Mouse (Mus musculus) fat pad, adult 2 months (tissue): ENCODE results near the gene Arel1.

Experiments used
- DNase-seq: peaks from one replicate; pipeline ENCODE4 v3.0.0-alpha.2; 2011; ENCODE audit warnings: low read depth, low spot score; ENCODE audit errors: extremely low read depth

Gene Arel1

DNA sequence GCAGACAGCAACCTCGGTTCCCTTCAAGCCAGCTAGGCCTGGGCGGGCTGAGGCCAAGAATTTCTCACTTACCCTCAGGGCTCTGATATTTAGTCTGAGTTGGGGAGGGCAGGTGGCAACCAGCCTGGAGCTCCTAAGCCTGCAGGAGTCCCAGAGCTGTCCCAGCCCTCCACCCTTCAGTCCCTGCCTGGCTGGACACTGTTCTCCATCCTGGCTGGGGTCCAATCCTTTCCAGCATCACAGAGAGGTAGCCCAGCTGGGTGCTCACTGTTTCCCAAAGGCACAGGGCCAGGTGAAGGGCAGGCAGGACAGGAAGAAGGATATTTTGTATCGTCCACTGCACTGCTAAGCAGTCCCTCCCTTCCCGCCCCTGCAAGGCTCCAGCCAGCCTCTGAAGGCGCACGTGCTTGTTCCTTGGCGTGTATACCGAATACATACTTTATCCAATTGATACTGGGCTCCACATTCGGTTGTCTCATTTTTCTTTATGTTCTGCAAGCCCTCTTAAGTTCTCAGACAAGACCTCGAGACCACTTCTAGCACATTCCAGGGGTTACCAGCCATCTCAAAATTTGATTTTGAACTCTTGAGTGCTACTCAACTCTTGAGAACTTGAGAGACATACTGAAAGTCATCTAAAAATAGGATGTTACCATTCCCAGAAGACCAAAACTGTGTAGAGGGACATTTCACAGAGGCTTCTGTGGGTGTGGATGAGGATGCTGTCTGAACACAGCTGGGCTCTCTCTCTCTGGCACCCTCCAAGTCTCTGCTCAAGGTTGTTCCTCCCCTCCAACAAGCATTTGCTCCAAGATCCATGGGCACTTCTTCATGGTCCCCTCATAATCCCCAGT, 62.8 kb downstream of the Arel1 start:
- no peak for DNase-seq

DNA sequence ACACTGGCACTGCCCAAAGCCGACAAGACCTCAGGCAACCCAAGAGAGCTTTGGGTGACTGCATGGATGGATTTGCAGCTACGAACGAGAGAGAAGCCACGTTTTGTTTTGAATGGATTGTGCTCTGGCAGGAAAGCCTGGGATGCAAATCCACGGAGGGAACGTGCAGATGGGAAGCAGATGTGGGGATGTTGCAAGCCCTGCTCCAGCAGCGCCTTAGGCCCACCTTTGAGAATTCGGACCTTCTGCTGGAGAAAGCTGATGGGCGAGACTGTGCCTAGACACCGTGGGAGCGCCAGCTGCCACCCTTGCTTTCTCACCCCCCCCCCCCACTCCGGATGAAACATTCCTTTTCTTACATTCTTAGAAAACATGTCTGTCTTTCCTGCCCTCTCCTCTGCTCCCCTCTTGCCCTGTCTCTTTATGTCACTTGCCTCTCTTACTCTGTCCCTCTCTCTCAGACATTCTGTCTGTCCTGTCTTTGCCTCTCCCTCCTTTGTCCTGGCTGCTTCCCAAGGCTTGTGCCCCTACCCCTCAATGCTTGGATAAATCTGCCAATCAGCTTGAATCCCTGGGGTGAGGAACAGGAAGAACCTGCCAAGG, 63.6 kb downstream of the Arel1 start:
- no peak for DNase-seq

DNA sequence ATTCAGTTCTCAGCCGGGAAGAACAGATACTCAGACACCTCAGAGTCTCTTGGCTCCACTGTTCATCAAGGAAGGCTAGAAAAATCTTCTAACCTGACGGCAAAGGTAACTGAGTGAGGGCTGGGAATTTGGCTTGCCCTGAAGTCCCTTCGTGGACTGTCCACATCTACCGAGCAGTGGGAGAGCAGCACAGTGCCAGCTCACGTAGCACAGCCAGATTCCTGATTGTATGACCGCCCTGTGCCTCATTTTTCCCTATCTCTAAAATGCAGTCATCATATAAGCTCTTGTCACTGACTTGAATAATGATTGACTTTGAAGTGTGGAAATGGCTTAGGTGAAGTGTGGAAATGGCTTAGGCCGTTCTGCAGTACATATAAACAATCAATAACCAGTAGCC, 66.3 kb downstream of the Arel1 start:
- no peak for DNase-seq

DNA sequence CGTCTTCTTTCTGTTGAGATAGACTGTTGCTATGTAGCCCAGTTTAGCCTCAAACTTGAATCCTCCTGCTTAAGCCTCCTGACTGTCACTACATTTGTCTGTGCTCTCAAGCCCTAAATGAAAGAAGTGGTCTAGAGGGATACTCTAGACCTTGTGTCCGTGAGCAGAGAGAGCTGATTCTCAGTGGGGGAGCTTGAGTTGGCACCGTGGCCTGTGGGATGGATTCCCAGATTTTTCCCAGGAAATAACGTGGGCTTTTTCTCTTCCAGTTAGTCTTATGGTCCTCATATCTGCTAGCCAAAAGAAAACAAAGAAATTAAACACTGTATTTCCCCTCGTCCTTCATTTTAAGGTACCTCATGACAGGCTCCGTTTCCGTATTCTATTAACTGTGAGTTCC, 70.4 kb downstream of the Arel1 start:
- DNase-seq, result no peak

DNA sequence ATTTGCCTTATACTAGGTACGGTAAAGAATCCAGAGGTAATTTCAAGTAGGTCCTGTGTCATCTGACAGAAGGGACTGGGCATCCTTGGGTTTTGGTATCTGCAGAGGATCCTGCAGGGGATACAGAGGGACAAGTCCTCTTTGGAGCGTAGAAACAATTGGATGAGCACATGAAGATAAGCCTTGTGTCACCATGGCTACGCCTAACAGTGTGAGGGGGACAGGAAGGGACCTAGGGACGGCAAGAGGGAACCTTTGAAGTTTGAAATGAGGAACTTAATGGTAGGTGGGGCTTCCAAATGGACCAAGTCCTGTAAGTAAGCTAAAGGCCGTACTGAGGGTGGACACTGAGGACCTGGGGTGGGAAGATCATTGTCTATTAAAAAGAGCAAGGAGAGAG, 73.4 kb downstream of the Arel1 start:
- DNase-seq, result no peak

DNA sequence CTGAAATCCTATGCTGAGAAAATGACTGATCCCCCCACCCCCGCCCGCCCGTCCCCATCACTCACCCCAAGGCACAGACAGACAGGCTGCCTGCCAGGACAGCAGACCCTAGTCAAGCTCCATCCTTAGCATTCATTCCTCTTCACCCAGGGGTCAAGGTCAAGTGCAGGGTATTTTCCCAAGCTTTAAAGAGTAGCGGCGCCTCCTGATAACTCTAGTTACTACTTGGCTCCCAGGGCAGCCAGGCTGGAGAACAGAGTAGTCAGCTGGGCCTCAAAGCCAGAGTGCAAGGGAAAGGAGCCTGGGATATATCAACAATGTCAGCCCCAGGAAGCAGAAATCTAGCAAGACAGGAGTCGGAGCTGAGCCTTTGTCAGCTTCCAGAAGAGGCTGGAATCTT, 74.5 kb downstream of the Arel1 start:
- no peak for DNase-seq

DNA sequence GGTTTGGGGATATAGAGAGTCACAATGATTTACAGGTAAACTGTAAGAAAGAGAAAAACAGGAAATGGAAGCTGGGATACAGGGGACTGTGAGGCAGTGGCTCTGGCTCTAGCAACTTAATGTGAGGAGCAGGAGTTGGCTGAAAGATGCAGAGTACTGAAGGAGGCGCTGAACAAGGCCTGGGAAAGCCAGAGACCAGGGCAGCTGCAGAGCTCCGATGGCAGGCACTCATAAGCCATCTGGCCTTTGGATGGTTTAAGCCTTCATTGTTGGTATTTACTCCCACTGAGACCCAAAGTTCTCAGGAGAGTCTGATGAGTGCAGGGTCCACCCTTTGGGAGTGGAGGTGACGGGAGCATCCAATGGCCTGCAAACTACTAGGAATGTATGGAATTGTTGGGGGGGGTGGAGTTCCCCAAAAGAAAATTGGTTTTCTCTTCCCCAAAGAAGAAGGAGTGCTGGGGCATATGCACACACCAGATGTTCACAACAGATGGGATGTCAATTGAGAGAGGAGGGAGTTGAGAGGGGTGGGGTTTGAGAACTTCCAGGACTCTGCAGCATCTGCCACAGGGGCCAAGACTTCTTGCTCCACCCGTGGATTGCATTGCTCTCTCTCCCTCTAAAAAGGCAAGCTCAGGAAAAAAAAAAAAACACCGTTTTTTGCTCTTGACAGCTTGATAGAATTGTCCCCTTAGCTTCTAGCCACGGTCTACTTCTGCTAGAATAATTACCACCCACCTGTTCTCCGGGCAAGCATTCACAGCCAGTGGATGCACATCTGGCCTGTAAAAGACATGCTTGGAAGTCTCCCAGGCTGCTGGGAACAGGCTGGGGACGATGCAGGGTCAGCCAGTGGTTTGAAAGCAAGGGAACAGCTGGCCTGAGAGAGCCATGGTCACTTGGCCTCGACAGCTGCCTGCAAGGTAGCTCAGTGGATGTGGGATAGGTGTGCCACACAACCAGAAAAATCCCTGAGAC, 76.8 kb downstream of the Arel1 start:
- no peak for DNase-seq

DNA sequence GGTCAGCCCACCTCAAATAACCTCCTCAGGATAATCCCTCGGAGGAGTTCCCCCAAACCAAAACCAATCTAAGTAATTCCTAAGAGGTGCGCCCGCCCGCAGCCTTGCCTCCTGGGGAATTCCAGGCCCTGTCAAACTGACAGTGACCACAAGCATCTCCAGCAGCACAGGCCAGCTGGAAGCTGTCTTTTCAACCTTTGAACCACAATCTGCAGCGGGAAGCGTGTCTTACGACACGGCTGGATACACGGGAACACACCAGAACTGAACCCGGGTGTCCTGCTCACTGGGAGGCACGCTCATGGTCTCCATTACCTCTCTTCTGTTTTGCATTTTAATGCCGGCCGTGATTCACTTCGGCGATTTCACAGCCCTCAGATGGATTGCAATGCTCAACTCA, 80.4 kb downstream of the Arel1 start:
- DNase-seq, result no peak

DNA sequence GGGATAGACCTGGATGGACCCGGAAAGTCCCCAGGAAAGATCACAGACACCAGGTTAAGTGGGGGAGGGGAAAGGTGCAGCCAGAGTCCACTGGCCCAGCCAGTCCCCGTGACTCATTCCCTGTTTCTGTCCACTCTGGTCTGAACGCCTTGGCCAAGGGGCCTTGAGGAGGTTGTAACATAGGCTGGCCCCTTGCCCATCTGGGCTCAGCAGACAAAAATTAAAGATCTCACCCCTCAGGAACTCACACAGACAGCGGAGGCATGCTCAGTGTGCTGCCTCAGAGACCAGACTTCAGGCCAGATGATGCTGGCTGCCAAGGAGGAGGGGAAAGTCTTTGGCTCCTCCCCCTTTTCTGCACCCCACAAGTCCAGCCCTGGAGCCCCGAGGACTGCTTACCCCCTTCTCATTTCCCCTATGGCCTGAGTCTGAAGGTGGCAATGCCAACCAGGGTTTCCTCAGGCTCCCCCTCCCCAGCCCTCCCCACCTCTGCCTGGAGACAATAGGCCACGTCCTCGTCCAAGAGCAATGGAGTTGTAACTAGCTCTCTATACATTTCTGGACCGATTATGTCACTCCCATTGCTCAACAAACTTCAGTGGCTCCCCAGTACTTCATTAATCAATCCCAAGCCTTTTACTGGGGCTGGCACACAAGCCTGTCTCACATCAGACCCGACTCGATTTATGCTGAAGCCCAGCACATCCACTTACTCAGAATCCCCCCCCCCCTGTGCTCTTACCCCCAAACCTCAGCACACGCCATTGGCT, 85.4 kb downstream of the Arel1 start:
- DNase-seq, result no peak

DNA sequence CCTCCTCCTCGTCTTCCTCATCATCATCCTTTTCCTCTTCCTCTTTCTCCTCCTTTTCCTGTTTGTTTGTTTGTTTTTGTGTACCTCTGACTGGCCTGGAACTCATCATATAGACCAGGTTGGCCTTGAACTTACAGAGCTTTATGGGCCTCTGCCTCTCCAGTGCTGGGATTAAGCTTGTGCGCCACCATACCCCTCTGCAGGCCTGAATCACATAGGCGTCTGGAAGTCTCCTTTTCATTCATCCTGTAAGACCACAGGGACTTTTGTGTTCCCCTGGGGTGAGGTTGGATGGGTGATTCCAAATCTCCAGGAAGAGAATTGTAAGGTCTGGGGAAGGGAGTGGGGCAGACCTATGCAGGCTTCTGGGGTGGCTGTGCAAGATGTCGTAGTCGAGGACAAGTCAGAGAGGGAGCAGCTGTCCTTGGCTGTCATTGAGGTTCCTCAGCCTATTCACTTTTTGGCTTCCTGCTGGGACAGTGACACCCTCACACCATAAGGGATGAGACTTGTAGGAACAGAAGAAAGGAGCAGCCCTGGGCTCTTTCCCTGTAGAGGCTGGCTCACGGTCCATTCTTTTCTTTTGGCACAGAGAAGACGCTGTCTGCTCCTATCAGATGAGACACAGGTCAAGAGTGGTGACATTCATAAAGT, 86.2 kb downstream of the Arel1 start:
- no peak for DNase-seq

DNA sequence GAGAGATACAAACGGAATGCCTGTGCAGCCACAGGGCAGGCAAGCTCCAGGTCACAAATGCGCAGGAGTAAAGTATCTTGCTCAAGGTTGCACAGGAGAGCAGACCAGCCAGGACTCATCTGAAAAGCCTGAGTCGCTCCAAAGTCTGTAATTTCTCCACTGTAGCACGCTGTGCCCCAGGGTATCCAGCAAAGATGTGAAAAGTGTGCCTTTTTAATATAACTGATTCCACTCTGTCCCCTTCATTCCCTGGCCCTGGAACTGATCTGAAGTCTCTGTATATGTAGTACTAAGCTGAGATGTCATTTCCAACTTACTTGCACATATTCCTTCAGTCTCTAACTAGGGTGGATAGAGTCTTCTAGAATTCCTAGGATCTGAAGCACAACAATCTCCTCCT, 87.9 kb downstream of the Arel1 start:
- DNase-seq, result no peak

DNA sequence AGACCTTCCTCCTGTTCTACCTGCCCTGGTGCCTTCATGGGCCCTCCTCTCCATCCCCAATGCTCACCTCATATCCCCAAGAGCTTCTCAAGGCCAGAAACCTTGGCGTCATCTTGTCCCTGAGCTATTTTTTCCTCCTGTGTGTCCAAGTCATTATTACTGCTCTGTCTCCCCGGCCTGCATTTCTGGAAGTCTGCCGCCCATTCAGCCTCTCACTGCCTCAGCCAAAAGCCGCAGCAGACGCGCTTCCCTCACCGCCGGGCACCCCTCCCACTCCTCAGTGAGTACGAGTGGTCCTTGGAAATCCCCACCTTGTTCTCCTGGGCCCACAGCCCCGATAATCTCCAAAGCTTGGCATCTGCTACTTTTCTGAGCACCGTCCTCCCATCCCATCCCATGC, 90.6 kb downstream of the Arel1 start:
- no peak for DNase-seq

DNA sequence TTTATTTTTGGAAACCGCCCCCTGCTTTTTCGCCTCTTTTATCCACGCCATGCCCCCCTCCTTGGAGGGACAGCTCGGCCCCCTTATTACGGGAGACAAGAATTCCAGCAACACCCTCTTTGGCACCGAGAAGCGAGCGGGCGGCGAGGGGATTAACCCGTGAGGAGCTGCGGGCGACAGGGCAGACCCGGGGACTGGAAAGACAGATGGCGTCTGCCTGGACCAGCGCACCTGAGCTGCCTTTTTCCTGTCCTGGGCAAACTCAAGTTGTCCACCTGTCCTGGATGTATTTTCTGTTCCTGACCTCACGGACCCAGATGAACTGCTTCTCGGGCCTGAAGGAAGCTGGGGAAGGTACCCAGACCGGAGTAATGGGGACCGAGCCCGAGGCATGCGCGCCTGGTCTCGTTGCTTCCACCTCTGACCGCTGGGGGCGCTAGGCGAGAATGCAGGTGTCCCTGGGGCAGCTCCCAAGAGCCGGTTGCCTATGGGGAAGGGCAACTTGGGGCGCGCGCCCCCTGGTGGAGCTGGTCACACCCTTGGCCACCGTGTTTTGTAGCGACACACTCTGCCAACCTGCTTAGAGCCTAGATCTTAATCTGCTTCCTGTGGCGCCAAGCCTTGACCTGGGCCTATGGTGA, 94.1 kb downstream of the Arel1 start, which contains the start of gene Ltbp2:
Ltbp2 (minus strand) TSS at position 52 of the 641 bp plus-strand sequence.
- no peak for DNase-seq

DNA sequence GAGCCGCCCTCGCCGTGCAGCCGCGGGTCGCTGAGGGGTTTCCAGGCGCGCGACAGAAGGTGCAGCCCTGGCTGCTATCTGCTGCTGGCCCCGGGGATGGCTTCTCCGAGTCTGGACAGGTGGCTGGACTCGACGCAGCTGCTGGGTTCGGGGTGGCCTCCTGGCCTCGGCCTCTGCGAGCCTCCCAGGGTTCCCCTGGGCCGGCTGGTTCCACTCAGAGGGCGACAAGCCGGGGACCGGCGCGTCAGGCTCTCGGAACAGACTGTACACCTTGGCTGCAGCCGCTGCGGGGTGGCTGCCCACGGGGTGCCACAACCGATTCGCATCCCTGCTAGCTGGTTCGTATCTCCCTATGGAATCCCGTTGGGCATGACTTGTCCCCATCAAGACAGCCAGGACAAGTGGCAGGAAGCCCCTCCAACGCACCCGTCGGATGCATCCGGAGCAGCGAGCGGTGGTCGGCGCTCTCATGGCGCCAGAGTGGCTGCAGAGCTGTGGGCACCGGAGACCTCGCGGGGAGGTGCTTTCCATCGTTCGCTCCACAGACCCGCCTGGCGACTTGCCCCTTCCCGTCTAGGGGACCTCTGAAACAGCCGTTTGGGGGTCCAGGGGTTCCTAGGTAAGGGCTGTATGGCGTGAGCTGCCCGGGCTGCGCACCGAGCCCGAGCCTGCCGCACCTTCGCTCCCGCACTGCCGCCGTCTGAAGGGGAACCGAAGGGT, 94.8 kb downstream of the Arel1 start:
- no peak for DNase-seq

DNA sequence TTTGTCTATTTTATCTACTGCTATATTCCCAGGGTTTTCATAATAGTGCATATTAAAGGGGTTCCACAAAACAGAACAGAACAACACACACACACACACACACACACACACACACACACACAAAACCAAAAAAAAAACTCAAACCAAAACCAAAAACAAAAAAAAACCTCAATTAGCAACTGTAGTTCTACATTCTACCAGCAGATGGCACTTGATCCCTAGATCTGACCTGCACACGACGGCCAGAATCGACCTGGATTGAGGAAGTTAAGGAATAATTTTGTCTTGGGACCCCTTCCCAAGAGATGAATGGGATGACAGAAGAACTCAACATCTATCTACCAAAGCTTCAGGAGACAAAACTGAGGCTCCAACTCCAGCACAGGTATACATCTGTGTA, 97.3 kb downstream of the Arel1 start:
- DNase-seq, result no peak

DNA sequence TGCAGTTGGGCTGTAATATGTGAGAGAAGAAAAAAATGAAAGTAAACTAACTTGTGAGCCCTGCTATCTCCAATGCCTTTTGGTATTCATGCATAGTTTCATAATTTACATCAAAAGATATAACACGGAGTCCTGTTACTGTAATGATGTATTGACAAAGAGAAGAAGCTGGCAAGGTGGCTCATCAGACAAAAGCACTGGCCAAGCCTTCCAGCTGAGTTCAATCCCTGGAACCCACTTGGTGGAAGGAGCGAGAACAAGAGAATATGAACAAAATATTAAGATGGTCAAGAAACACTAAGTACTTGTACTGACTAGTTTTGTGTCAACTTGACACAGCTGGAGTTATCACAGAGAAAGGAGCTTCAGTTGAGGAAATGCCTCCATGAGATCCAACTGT, 98.4 kb downstream of the Arel1 start:
- DNase-seq, result no peak
